Mouse (Mus musculus): ENCODE measurements around the gene Chchd2.

Chchd2 gene

DNA sequence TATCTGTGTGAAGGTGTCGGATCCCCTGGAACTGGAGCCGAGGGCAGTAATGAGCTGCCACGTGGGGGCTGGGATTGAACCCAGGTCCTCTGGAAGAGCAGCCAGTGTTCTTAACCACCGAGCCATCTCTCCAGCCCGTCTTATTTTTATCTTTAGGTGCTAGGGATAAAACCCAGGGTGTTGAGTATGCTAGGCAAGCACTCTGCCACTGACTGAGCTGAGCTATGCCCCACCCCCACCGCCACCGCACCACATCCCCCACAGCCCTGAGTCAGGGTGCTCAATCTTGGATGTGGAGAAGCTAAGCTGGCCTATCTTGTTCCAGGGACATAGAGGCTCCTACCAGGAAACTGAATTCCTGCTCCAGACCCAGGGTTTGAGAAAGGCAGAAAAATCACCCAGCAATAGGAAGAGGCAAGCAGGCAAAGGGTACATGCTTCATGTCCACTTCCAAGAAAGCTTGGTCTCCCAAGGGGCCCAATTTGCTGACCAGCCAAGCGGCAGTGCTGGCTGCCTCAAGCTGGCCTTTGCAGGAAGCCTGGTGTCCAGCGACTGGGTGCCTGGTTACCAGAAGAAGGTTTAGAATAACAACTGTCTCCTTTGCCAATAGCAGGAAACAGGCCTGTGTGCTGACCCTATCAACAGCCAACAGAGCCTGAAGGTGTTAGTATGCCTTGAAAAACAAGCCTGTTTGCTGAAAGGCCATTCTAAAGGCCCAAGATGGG, 9.4 kb downstream of the Chchd2 start:
- peak in 1 of 2 experiments; percentile 22 for DNase-seq

DNA sequence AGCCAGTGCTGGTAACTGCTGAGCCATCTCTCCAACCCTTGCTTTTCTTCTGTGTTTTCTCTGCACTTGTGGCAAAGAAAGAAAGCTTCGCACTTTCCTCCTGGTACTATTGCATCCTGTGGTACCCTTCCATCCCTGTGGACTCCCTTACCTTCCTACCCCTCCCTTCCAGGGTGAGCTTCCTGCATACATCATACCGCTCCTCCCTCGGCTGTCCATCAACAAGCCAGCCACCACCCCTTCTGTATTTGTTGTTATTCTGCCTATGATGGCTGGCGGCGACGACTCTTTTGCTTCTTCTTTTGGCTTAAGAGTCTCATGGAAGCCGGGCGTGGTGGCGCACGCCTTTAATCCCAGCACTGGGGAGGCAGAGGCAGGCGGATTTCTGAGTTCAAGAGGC, 12.2 kb downstream of the Chchd2 start:
- no peak for DNase-seq

DNA sequence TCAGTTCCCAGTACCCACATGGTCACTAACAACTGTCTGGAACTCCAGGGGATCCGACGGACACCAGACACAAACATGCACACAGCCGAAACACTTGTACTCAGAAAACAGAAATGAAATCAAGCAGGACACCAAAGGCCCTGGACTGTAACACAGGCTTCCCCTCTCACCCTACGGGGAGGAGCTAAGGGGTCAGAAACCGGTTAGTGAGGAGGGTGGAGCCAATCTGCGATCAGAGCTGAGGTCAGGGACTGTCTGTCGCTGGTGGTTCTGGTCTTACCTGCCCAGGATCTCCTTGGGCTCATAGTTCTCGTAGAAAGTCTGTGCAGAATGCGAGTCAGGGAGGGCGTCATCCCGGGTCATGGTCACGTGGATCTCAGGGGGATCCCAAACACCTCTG, 13.3 kb downstream of the Chchd2 start:
- no peak for DNase-seq

DNA sequence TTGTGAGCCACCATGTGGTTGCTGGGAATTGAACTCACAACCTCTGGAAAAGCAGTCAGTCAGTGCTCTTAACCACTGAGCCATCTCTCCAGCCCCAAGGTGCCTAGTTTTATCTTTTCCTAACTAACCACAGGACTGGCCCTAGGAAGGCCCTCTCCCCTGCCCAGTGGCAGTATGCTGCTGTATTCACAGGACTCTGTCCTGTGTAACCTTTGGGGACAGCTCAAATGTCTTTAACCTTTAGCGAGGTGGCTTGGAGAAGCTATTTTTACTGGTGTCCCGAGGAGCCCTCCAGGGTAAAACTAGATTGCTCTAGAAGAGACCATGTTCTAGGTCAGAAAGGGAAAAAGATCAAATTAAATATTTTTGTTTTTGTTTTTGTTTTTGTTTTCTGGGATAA, 16.0 kb downstream of the Chchd2 start:
- no peak for DNase-seq

DNA sequence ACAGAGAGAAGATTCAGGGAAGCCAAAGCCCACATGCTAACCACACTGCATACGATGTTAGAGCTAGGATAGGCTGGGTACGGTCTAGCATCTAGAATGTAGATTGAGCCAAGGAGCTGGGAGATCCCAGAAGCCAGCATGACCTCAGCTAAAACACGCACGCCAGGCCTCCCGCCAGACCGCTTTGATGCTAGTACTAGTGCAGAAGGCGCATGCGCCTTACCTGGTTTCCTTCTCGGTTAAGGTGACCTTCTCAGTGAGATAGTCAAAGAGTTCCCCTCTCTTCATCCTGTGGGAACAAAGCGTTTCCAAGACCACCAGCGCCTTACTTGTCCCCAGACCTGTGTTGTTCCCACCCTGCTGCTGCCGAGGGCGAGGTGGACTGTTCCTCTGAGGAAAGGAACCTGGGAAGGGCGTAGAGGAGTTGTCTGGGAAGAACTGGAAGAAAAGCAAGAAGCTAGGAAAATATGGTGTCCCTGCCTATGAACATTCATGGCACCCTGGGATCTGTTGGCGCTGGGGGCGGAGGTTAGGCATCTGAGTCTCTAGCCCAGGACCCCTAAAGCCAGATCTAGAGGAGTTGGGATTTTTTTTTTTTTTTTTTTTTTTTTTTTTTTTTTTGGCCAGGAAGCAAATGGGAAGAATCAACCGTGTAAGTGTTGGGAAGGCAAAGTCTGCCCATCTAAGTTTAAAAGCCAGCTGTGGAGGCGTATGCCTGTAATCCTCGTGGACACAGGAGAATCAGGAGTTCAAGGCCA, 17.9 kb downstream of the Chchd2 start:
- DNase-seq: no peak

DNA sequence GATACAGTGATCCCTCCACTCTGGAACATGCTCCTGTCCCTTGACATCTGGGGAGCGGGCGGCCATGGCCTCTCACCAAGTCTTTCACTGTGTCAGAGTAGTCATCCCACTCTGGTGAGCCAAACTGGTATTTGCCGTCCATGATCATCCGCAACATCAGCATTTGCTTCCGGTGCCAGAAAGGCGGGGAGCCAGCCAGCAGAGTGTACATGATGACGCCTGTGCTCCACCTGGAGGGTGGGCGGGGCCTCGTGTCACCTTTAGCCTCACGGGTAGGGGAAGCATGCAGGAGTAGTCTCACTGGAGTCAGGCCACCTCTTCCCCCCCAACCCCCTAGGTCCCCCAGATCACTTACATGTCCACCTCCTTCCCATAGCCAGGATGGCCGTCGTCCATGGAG, 21.4 kb downstream of the Chchd2 start:
- no peak for DNase-seq

DNA sequence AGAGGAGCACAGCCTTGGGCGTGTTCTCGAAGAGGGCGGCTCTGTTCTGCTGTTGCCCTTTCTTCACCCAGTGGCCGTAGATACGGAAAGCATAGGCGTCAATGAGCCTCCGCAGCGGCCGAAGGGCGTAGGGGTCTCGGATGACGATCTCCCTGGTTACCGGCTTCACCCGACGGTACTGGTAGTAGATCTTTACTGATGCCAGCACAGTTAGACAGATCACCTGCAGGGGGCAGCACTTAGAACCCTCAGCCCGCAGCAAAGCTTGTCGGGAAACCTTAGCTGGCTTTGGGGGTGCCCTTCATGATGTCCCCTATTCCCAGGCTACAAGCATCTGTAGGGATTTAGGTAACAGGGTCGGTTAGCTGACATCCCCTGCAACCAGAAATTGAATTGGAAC, 22.8 kb downstream of the Chchd2 start:
- DNase-seq: peak; percentile 39 to 63

DNA sequence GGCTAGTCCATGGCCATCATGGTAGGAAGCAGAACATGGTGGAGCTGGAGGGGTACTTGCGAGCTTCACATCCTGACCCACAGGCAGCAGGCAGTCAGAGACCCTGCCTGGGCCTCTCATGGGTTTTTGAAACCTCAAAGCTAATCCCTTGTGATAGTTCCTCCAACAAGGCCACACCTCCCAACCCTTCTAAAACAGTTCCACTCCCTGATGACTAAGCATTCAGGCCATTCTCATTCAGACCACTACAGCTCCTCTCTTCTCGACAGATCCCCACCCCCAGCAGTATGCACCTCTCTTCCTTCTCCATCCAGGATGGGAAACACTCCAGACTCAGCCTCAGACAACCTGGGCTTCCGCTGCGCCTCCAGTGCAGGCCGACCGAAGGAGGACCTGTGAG, 24.9 kb downstream of the Chchd2 start:
- DNase-seq: no peak

DNA sequence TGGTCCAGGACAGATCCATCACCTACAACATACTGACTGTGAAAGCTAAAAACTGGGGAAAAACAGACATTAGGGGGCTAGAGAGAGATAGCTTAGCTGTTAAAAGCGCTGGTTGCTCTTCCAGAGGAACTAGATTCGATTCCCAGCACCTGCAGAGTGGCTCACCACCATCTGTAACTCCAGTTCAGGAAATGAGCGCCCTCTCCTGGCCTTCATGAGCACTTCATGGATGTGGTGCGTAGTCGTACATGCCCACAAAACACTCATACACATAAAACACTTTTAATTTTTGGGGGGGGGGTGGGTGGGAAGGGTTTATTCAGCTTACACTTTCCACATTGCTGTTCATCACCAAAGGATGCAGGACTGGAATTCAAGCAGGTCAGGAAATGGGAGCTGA, 30.9 kb downstream of the Chchd2 start:
- no peak for DNase-seq

DNA sequence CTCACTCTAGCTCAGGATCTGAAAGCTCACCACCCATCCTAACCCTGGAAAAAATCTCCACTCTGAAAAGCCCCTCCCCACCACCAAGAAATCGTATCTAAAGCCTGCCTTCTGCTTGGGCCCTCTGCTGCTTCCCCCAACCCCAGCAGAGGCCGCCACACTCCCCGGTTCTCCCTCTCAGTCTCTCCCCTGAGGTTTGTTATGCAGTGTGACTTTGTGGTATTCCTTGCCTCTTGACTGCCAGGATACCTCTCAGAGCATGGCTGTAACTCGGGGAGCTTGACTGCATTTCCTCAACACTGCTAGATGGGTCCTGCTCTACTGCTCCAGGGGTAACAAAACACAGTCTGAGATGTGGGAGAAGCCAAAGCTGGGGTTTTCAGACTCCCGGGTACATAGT, 32.1 kb downstream of the Chchd2 start:
- no peak for DNase-seq

DNA sequence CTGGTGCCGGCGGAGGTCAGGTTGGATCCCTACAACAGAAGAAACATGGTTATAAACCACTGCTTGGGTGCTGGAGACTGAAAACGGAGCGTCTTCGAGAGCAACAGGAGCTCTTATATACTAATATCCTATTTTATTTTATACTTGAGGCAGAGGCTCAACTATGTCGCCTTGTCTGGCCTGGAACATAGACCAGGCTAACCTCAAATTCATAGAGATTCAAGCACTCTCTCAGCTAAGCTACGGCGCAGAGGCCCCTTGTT, 39.8 kb downstream of the Chchd2 start:
- DNase-seq: peak; percentile 27 to 38

DNA sequence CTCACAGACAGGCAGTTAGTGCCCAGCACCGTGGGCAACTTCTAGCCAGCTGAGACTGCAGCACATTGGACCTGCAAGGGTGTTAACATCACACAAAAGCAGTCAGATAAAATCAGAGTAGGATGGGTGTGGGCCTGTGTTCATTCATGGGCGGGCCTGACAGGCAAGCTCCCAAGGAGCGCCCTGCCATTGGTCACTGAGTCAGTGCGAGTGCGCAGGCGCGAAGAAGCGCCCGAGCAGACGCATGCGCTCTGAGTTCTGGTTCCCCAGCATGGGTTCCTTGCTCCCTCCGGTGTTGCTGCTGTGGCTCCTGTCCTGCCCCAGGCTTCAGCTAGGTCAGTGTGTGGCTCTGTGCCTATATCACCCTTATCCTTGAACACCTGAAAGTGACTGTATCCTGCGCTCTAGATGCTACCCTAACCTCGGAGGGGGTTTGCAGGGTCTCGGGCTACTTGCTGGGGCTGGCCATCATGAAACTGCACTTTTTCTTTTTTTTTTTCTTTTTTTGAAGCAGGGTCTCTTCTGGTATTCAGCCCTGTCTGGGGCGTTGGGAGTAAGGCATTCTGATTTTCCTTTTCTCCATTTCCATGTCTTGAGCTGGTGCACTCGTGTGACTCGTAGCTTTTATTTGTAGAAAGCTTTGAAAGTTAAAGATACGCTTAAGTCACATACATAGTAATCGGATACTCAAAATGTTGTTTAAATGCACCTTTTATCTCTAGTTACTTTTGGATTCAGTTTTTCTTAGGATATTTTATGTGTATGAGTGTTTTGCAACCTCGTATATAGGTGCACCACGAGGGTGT, 40.3 kb downstream of the Chchd2 start, which contains the start of gene Sumf2:
TSS of gene Sumf2 (plus strand) at position 235 of the 806 bp plus-strand sequence.
- peak; percentile 97 for DNase-seq

DNA sequence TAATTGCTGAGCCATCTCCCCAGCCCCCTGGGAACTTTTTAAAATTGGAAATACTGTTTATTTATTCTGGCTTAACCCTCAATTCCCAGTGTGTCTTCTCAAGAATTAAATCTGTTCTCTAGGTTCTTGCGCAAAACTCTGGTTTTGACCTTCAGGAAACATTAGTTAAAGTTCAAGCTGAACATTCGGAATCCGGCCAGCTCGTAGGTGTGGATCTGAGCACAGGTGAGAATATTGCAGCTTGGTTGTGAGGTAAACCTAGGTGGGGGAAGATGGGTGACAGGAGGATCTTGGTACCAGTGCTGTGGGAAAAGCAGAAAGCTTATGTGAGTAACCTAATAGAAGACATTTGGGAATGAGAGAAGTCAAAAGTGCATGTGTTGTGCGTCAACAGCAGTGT, 42.4 kb downstream of the Chchd2 start:
- DNase-seq: no peak
